Mouse (Mus musculus): ENCODE data around the gene Gtf2e1.

GRCm38 (mm10) chr16:37461601-37462000, 78.0 kb downstream of the Gtf2e1 start:
- TF ChIP-seq EP300 (IDR thresholded peaks at IDR 0.05; ENCODE audit: low read depth) (no peak), CTCF (IDR thresholded peaks at IDR 0.05; ENCODE audit: low read depth) (no peak)
